Comparison of ENCODE assay signal across 19 mouse cellular contexts in the genomic region with DNA sequence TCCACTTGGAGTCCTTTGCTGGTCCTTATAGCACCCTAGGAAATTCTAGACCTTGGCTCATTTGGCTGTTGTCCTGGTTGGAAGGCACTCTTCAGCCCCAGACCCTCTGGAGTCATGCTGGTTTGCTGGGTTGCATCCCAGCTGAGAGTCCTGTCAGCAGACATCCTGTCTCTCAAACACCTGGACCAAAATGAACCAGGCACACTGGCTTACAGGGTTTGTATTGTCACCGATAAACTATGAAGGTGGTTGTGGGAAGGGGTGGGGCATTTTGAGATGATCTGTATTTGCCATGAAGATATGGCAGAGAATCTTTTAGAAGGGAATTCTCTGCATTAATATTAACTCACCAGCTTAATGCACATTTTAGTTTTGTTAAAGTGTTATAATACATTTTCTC.
A peak's percentile ranks its signal among the peaks of the same experiment; 100 is the strongest.
DNase-seq lines count a peak whose midpoint lies in the region; ATAC-seq and TF ChIP-seq lines count a peak whose summit lies in the region.
"Had no signal": no experiment of that assay in that cellular context is flagged by ENCODE, and none has a peak within 500 bp of the region (broad histone marks: within the 10 kb centered on the region; RNA-seq: fewer than 3 reads in every experiment).

No protein-coding gene starts in this region.

- H3K9me3 ChIP-seq in kidney, postnatal 0 days (replicated peaks; ENCODE audit: low read length): no peaks in the 10 kb centered on the region
- no peaks in the 10 kb centered on the region for H3K9me3 ChIP-seq in midbrain, embryonic 11.5 days (ENCODE audit: control insufficient read depth, low read length)
- H3K9me3 ChIP-seq in midbrain, postnatal 0 days (ENCODE audit: low read length): no peaks in the 10 kb centered on the region
- H3K9me3 ChIP-seq: embryonic facial prominence, embryonic 10.5 days; embryonic facial prominence, embryonic 12.5 days; forebrain, embryonic 13.5 days; forebrain, embryonic 15.5 days had no signal

- peak; percentile 64 for DNase-seq in heart, adult 11 months
- no peak for DNase-seq in heart, postnatal 14 days
- DNase-seq in kidney, postnatal 0 days (ENCODE audit: low spot score): no peak
- DNase-seq in kidney, postnatal 10 days: no peak
- peak; percentile 56 for DNase-seq in midbrain, embryonic 11.5 days (ENCODE audit: low spot score, missing footprints)
- DNase-seq in midbrain, postnatal 0 days (ENCODE audit: low spot score): no peak
- DNase-seq in left cerebral cortex, adult 18-20 months (ENCODE audit: low spot score in 2 of 2): no peak
- DNase-seq: adrenal gland, adult 8-10 months; adrenal gland, postnatal 14 days; adrenal gland, postnatal 36 days; cerebellum, adult 11-12 months; cerebellum, adult 2 months; cerebellum, adult 9-10 months; cerebellum, postnatal 14 days; forebrain, postnatal 0 days had no signal

- no peak overlapping the region for H3K4me2 ChIP-seq in kidney, postnatal 0 days (ENCODE audit: low read length)
- no peak overlapping the region for H3K4me2 ChIP-seq in midbrain, embryonic 11.5 days
- no peak overlapping the region for H3K4me2 ChIP-seq in midbrain, postnatal 0 days (ENCODE audit: low read depth, low read length, poor library complexity, severe bottlenecking)
- H3K4me2 ChIP-seq: embryonic facial prominence, embryonic 12.5 days; forebrain, embryonic 13.5 days; forebrain, embryonic 15.5 days had no signal

- ATAC-seq in kidney, postnatal 0 days (replicated peaks; ENCODE audit: low FRiP score, low read depth): no peak
- ATAC-seq in midbrain, embryonic 11.5 days (ENCODE audit: low FRiP score): no peak
- no peak for ATAC-seq in midbrain, postnatal 0 days (ENCODE audit: low FRiP score)
- ATAC-seq: forebrain, embryonic 13.5 days; forebrain, embryonic 15.5 days; forebrain, postnatal 0 days had no signal

- 94% methylated on average over 1 of the region's 1 CpGs for WGBS in kidney, postnatal 0 days
- WGBS in midbrain, embryonic 11.5 days: 100% methylated on average over 1 of the region's 1 CpGs
- WGBS in midbrain, postnatal 0 days: 81% methylated on average over 1 of the region's 1 CpGs

- TF ChIP-seq CTCF in kidney, postnatal 0 days (IDR thresholded peaks at IDR 0.05; ENCODE audit: low read depth): no peak
- TF ChIP-seq CTCF in midbrain, postnatal 0 days (IDR thresholded peaks at IDR 0.05): no peak

- H3K36me3 ChIP-seq in kidney, postnatal 0 days (ENCODE audit: insufficient read depth, low read length): no peaks in the 10 kb centered on the region
- H3K36me3 ChIP-seq in midbrain, embryonic 11.5 days (ENCODE audit: control insufficient read depth, insufficient read depth, low read length): no peaks in the 10 kb centered on the region
- H3K36me3 ChIP-seq in midbrain, postnatal 0 days (ENCODE audit: insufficient read depth, low read length): no peaks in the 10 kb centered on the region
- H3K36me3 ChIP-seq: embryonic facial prominence, embryonic 10.5 days; embryonic facial prominence, embryonic 12.5 days; forebrain, embryonic 15.5 days had no signal

- 0 out of 2 replicates have a peak overlapping the region, but pooled peaks have one; percentile 8 for H3K9ac ChIP-seq in kidney, postnatal 0 days (ENCODE audit: low read depth, low read length)
- H3K9ac ChIP-seq in midbrain, embryonic 11.5 days (ENCODE audit: low read length): no peak overlapping the region
- H3K9ac ChIP-seq in midbrain, postnatal 0 days (replicated peaks; ENCODE audit: low read length, poor library complexity, severe bottlenecking): no peak overlapping the region
- H3K9ac ChIP-seq: embryonic facial prominence, embryonic 12.5 days; forebrain, embryonic 13.5 days; forebrain, embryonic 15.5 days; forebrain, postnatal 0 days had no signal

- H3K4me1 ChIP-seq in kidney, postnatal 0 days (replicated peaks; ENCODE audit: insufficient read depth, low read length): no peaks in the 10 kb centered on the region
- no peaks in the 10 kb centered on the region for H3K4me1 ChIP-seq in midbrain, embryonic 11.5 days (ENCODE audit: control insufficient read depth, insufficient read depth, low read length)
- H3K4me1 ChIP-seq in midbrain, postnatal 0 days (ENCODE audit: insufficient read depth, low read length): no peaks in the 10 kb centered on the region
- H3K4me1 ChIP-seq: embryonic facial prominence, embryonic 12.5 days; forebrain, embryonic 13.5 days; forebrain, embryonic 15.5 days had no signal

- no peak overlapping the region for H3K4me3 ChIP-seq in kidney, postnatal 0 days (replicated peaks; ENCODE audit: low read depth, low read length)
- H3K4me3 ChIP-seq in midbrain, embryonic 11.5 days (ENCODE audit: low read depth, low read length): no peak overlapping the region
- no peak overlapping the region for H3K4me3 ChIP-seq in midbrain, postnatal 0 days (ENCODE audit: low read depth, low read length)
- H3K4me3 ChIP-seq: embryonic facial prominence, embryonic 10.5 days; embryonic facial prominence, embryonic 12.5 days; forebrain, embryonic 13.5 days; forebrain, embryonic 15.5 days had no signal

- intact Hi-C loops in heart, postnatal 14 days (cut with DNase I): no loop called here

- H3K27me3 ChIP-seq in kidney, postnatal 0 days (ENCODE audit: insufficient read depth, low read length): no peaks in the 10 kb centered on the region
- H3K27me3 ChIP-seq in midbrain, embryonic 11.5 days (ENCODE audit: control insufficient read depth, insufficient read depth, low read length): no peaks in the 10 kb centered on the region
- H3K27me3 ChIP-seq in midbrain, postnatal 0 days (ENCODE audit: insufficient read depth, low read length): no peaks in the 10 kb centered on the region
- H3K27me3 ChIP-seq: embryonic facial prominence, embryonic 12.5 days; forebrain, embryonic 13.5 days; forebrain, embryonic 15.5 days had no signal

- no peak overlapping the region for H3K27ac ChIP-seq in kidney, postnatal 0 days
- no peak overlapping the region for H3K27ac ChIP-seq in midbrain, embryonic 11.5 days (ENCODE audit: low read depth, low read length)
- H3K27ac ChIP-seq in midbrain, postnatal 0 days (ENCODE audit: low read depth, low read length): no peak overlapping the region
- H3K27ac ChIP-seq: embryonic facial prominence, embryonic 10.5 days; embryonic facial prominence, embryonic 12.5 days; forebrain, embryonic 13.5 days; forebrain, embryonic 15.5 days had no signal

Comparison
In these comparisons a context has a peak if more than half of its experiments do, and no peak if none do; other contexts are left out.
1. DNase-seq: peak in heart, adult 11 months (single experiment) and midbrain, embryonic 11.5 days (single experiment); none in heart, postnatal 14 days (0 of 2), kidney, postnatal 0 days (single experiment), kidney, postnatal 10 days (single experiment), midbrain, postnatal 0 days (single experiment) and left cerebral cortex, adult 18-20 months (0 of 2).